Mouse (Mus musculus): ENCODE measurements at regions not wholly inside any gene's neighbourhood (a gene's known extent, or its start where the extent isn't known, plus 50 kb on each side); places are given as distances from the start of the nearest gene placed in this dataset.
A peak's percentile ranks its signal among the peaks of the same experiment; 100 is the strongest.

DNA sequence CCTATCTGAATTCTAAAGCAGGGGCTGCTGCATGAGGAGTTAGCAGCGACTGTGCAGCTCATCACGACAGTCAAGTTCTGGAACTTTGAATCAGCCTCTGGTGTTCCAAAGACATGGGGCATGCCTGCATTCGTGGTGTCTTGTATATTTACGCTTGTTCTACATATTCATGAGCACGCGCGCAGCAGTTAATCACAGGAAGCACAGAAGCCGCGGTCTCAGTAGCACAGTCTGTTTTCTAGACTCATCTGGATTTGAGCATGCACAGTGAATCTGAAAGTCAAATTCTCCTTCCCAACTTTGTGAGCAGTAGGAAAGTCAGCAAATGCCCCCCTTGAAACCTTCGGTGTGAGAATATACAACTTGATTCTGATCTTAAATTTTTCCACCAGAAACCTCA lies 327.3 kb downstream of the Plk2 start:
- Histone ChIP-seq H3K27me3 (replicated peaks) (no peaks in the 10 kb centered on the region), H3K4me2 (replicated peaks) (no peak overlapping the region), H3K36me3 (no peaks in the 10 kb centered on the region), H3K9me3 (no peaks in the 10 kb centered on the region), H3K4me1 (replicated peaks) (no peaks in the 10 kb centered on the region; the same call in 1 of the 2 replicates), H3K4me3 (replicated peaks) (no peak overlapping the region), H3K9ac (no peak overlapping the region), H3K27ac (no peak overlapping the region)
- WGBS, result 79% methylated on average over 10 of the region's 10 CpGs
- no peak for ATAC-seq

GRCm38 (mm10) chr13:110722752-110723151 lies 327.9 kb downstream of the Plk2 start:
- 68% methylated on average over 6 of the region's 6 CpGs for WGBS
- H3K27ac ChIP-seq, result no peak overlapping the region
- no peak for ATAC-seq

GRCm38 (mm10) chr13:110724836-110725235 lies 330.0 kb downstream of the Plk2 start:
- no peak for ATAC-seq
- Histone ChIP-seq H3K4me3 (replicated peaks) (no peak overlapping the region), H3K27me3 (replicated peaks) (no peaks in the 10 kb centered on the region), H3K9ac (no peak overlapping the region), H3K27ac (no peak overlapping the region), H3K36me3 (no peaks in the 10 kb centered on the region), H3K4me2 (replicated peaks) (no peak overlapping the region), H3K9me3 (no peaks in the 10 kb centered on the region), H3K4me1 (replicated peaks) (no peaks in the 10 kb centered on the region; the same call in 1 of the 2 replicates)
- WGBS, result 77% methylated on average over 2 of the region's 2 CpGs

More at GRCm38 (mm10) chr13:110722752-110723151, 327.9 kb downstream of the Plk2 start:
- Histone ChIP-seq H3K4me2 (replicated peaks) (no peak overlapping the region), H3K9me3 (no peaks in the 10 kb centered on the region), H3K36me3 (no peaks in the 10 kb centered on the region), H3K4me1 (replicated peaks) (no peaks in the 10 kb centered on the region; the same call in 1 of the 2 replicates), H3K4me3 (replicated peaks) (no peak overlapping the region), H3K27me3 (replicated peaks) (no peaks in the 10 kb centered on the region), H3K9ac (no peak overlapping the region)

DNA sequence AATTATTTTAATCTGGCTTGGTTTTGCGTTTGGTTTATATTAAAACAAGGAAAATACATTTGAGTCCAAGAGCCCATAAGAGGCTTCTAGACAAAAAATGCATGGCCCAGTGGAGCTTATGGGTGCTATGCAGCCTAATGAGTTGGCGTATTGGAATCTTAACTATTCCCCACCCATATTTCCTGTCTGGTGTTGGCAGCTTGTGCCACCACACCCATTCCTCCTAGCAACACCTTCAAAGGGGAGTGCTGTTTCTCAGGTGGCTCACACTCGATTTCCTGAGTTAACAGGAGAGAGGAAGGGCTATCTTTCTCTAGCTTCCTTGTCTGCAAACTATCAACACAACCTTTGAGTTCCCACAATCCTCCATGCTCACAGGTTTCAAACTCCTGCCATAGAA lies 331.0 kb downstream of the Plk2 start:
- H3K9ac ChIP-seq, result no peak overlapping the region
- H3K4me2 ChIP-seq (replicated peaks), result no peak overlapping the region
- H3K4me1 ChIP-seq (replicated peaks), result no peaks in the 10 kb centered on the region; the same call in 1 of the 2 replicates
- no peaks in the 10 kb centered on the region for H3K9me3 ChIP-seq
- no peaks in the 10 kb centered on the region for H3K27me3 ChIP-seq (replicated peaks)
- ATAC-seq, result no peak
- H3K4me3 ChIP-seq (replicated peaks), result no peak overlapping the region
- no peak overlapping the region for H3K27ac ChIP-seq
- 72% methylated on average over 3 of the region's 3 CpGs for WGBS
- H3K36me3 ChIP-seq, result no peaks in the 10 kb centered on the region

GRCm38 (mm10) chr13:110735511-110735910 lies 340.7 kb downstream of the Plk2 start:
- no peak overlapping the region for H3K9ac ChIP-seq
- no peaks in the 10 kb centered on the region for H3K36me3 ChIP-seq
- WGBS, result 44% methylated on average over 5 of the region's 5 CpGs
- no peaks in the 10 kb centered on the region for H3K9me3 ChIP-seq
- H3K27me3 ChIP-seq (replicated peaks), result no peaks in the 10 kb centered on the region
- no peak overlapping the region for H3K4me3 ChIP-seq (replicated peaks)
- no peaks in the 10 kb centered on the region for H3K4me1 ChIP-seq (replicated peaks)
- H3K4me2 ChIP-seq (replicated peaks), result no peak overlapping the region
- H3K27ac ChIP-seq, result no peak overlapping the region
- no peak for ATAC-seq

GRCm38 (mm10) chr13:110741576-110742206 lies 346.8 kb downstream of the Plk2 start:
- Histone ChIP-seq H3K27ac (no peak overlapping the region), H3K4me3 (replicated peaks) (no peak overlapping the region), H3K27me3 (replicated peaks) (no peaks in the 10 kb centered on the region), H3K9me3 (no peaks in the 10 kb centered on the region), H3K36me3 (no peaks in the 10 kb centered on the region), H3K4me2 (replicated peaks) (no peak overlapping the region), H3K9ac (no peak overlapping the region), H3K4me1 (replicated peaks) (no peaks in the 10 kb centered on the region)
- WGBS, result 72% methylated on average over 11 of the region's 11 CpGs
- ATAC-seq, result no peak

DNA sequence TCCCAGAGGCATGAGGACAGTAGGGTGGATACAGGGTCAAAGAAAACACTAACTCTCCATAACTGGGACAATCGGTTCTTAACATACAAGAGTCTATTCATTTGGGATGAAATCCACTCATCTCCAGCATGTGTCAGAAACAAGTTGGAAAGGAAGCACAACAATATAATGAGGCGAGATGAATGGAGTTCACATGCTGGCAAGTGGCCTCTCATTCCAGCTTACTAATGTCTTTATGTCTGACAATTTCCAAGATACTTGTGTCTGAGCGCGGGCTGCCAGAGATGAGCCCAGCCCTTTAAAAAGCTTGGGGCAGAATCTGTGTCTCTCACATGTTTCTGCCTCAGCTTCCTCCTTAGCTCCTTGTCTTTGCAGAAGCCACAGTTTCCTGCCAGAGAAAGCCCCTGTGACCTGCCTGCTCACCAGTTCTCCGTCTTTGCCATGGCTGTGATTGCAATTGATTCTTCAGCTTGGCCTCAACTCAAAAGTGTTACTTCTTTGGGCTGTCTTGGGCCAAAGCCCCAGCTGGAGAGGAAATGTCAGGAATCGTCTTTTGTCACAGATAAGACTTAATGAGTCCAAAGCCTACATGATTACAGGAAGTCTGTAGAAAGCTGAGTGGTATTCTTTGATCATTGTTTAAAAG lies 352.5 kb downstream of the Plk2 start:
- H3K27ac ChIP-seq, result no peak overlapping the region
- H3K9ac ChIP-seq, result no peak overlapping the region
- WGBS, result 42% methylated on average over 6 of the region's 6 CpGs
- H3K36me3 ChIP-seq, result no peaks in the 10 kb centered on the region
- no peak overlapping the region for H3K4me2 ChIP-seq (replicated peaks)
- no peak overlapping the region for H3K4me3 ChIP-seq (replicated peaks)
- H3K27me3 ChIP-seq (replicated peaks), result no peaks in the 10 kb centered on the region
- no peaks in the 10 kb centered on the region for H3K9me3 ChIP-seq
- H3K4me1 ChIP-seq (replicated peaks), result no peaks in the 10 kb centered on the region
- ATAC-seq, result no peak

DNA sequence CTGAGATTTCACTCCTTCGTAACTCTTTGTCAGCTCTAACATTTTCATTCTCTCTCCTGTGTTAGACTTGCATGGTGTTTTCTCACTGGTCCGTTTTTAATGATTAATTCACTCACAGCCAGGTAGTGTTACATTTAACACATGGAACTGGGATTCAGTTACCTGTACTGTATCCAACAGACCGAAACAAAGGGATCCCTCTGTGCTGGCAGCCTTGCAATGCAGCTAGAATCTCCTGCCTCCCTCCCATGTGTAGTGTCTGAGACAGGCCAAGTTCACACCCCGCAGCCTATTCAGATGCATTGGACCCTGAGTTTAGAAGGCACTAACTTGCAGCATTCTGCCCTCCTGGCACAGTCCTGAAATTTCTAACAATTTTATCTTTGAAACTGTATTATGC lies 357.9 kb downstream of the Plk2 start:
- WGBS, result 86% methylated on average over 4 of the region's 4 CpGs
- Histone ChIP-seq H3K4me1 (replicated peaks) (no peaks in the 10 kb centered on the region), H3K27ac (no peak overlapping the region), H3K9me3 (no peaks in the 10 kb centered on the region), H3K4me3 (replicated peaks) (no peak overlapping the region), H3K36me3 (no peaks in the 10 kb centered on the region), H3K27me3 (replicated peaks) (no peaks in the 10 kb centered on the region), H3K4me2 (replicated peaks) (no peak overlapping the region), H3K9ac (no peak overlapping the region)
- ATAC-seq, result no peak

DNA sequence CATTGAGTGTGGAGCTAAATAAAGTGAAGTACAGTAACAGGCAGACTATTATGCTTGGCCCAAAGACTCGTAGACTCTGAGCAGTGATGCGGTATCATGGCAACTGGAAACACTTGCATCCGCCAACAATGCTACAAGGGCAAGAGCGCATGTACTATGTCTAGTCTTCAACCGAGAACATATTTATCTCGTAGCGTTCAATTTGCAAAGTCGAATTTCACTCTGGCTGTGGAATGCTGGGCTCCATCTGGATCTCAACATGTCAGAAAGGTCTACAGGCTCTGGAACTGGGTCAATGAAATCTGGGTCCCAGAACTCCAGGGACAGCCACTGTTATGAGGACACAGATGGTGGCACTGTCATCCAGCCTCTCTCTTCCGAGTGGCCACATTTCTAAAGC lies 359.7 kb downstream of the Plk2 start:
- Histone ChIP-seq H3K9me3 (no peaks in the 10 kb centered on the region), H3K36me3 (no peaks in the 10 kb centered on the region), H3K27me3 (replicated peaks) (no peaks in the 10 kb centered on the region), H3K4me3 (replicated peaks) (no peak overlapping the region), H3K9ac (no peak overlapping the region), H3K4me1 (replicated peaks) (no peaks in the 10 kb centered on the region), H3K4me2 (replicated peaks) (no peak overlapping the region), H3K27ac (no peak overlapping the region)
- no peak for ATAC-seq
- 85% methylated on average over 9 of the region's 9 CpGs for WGBS

DNA sequence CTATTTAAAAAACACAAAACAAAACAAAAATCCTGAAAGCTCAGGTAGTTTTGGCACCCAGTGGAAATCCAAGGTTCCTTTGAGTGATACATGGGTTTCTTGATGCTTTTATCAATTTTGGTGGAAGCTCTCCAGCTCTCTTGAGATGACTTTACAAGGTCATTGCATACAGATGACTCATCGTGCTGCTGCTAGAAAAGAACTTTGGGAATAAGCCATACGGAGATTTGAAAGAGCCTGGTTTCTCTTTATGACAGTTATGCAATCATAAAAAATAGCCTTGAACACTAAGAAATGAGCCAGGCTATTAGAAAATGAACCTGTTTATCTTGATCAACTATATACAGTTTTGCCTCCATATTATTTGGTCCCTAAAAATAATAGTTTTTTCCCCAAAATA lies 362.0 kb downstream of the Plk2 start:
- ATAC-seq, result no peak
- Histone ChIP-seq H3K9ac (no peak overlapping the region), H3K36me3 (no peaks in the 10 kb centered on the region), H3K4me2 (replicated peaks) (no peak overlapping the region), H3K9me3 (no peaks in the 10 kb centered on the region), H3K4me3 (replicated peaks) (no peak overlapping the region), H3K4me1 (replicated peaks) (no peaks in the 10 kb centered on the region), H3K27ac (no peak overlapping the region), H3K27me3 (replicated peaks) (no peaks in the 10 kb centered on the region)
- WGBS, result 42% methylated on average over 2 of the region's 2 CpGs

DNA sequence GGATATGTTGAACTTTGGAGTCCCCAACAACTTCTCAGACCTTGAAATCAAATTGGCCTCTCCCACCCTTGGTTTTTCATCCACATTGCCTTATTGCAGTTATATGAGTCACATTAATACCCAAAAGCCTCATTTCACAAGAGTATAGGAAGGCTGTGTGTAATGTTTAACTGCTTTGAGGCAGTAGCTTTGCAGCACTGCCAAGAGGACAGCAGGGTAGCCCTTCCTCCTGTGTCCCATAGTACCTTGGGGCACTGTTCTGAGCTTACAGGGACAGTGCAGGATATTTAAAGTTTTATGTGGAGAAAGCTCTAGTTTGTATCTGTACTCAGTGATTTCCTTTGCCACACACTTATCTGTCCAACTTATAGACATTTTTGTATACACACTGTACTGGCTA lies 374.4 kb downstream of the Plk2 start:
- no peak overlapping the region for H3K27ac ChIP-seq
- H3K4me2 ChIP-seq (replicated peaks), result no peak overlapping the region
- H3K36me3 ChIP-seq, result no peaks in the 10 kb centered on the region
- no peaks in the 10 kb centered on the region for H3K27me3 ChIP-seq (replicated peaks)
- no peak overlapping the region for H3K4me3 ChIP-seq (replicated peaks)
- no peak overlapping the region for H3K9ac ChIP-seq
- H3K4me1 ChIP-seq (replicated peaks), result no peaks in the 10 kb centered on the region
- H3K9me3 ChIP-seq, result no peaks in the 10 kb centered on the region
- ATAC-seq, result peak; percentile 90

- H3K4me1 ChIP-seq (replicated peaks), result no peaks in the 10 kb centered on the region
- no peak overlapping the region for H3K9ac ChIP-seq
- no peak overlapping the region for H3K4me2 ChIP-seq (replicated peaks)
- H3K9me3 ChIP-seq, result no peaks in the 10 kb centered on the region
- ATAC-seq, result no peak
- no peaks in the 10 kb centered on the region for H3K36me3 ChIP-seq
- no peak overlapping the region for H3K27ac ChIP-seq
- no peak overlapping the region for H3K4me3 ChIP-seq (replicated peaks)
- H3K27me3 ChIP-seq (replicated peaks), result no peaks in the 10 kb centered on the region
Measured at GRCm38 (mm10) chr13:110775251-110775650, 380.4 kb downstream of the Plk2 start.

DNA sequence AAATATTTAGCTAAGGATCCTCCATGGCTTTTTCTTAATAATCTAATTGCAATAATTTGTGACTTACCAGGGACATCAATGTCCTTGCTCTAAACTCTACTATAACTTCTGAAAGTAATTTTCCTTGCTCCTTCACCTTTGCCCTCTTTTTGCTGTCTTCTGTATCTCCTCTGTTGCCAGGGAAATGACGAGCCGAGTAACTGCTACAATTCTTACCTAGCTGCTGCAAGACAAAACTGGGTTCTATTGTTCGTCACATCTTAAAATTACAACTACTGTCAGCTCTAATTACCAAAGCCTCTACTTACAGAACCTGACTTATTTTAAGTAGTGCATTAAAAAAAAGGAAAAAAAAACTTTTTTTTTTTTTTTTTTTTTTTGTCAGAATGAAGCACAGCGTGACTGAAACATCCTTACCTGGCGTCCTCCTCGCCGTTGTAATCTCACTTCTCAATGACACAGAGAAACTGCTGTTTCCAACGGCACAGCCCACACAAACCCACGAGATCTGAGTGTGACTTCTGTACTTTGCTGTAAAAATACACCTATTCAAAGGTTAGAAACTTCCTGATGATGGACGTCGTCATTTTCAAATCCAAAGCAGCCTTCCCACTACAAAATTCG lies 389.4 kb downstream of the Plk2 start:
- Histone ChIP-seq H3K36me3 (no peaks in the 10 kb centered on the region), H3K27me3 (replicated peaks) (no peaks in the 10 kb centered on the region), H3K9ac (no peak overlapping the region), H3K4me1 (replicated peaks) (no peaks in the 10 kb centered on the region), H3K9me3 (no peaks in the 10 kb centered on the region), H3K4me3 (replicated peaks) (no peak overlapping the region), H3K27ac (no peak overlapping the region), H3K4me2 (replicated peaks) (peak overlapping the region; percentile 26; the same call in 1 of the 2 replicates)
- 71% methylated on average over 12 of the region's 12 CpGs for WGBS
- ATAC-seq, result no peak

All from intestine, embryonic 15.5 days (tissue).